Mouse (Mus musculus) adrenal gland, adult (tissue): ENCODE measurements around the gene Csf2ra.
"Not testable (repeated sequence)": the region's sequence is repeated elsewhere in the genome, so short reads cannot be mapped to it uniquely, and the experiment has no call there.

ENCODE experiments used
- DNase-seq, 2 experiments: peaks; one replicate each; pipeline ENCODE4 v3.0.0; 2022 to 2023; ENCODE audit warnings: low spot score in 1 of 2; ENCODE audit not compliant: inconsistent age in 2 of 2

Gene Csf2ra

DNA sequence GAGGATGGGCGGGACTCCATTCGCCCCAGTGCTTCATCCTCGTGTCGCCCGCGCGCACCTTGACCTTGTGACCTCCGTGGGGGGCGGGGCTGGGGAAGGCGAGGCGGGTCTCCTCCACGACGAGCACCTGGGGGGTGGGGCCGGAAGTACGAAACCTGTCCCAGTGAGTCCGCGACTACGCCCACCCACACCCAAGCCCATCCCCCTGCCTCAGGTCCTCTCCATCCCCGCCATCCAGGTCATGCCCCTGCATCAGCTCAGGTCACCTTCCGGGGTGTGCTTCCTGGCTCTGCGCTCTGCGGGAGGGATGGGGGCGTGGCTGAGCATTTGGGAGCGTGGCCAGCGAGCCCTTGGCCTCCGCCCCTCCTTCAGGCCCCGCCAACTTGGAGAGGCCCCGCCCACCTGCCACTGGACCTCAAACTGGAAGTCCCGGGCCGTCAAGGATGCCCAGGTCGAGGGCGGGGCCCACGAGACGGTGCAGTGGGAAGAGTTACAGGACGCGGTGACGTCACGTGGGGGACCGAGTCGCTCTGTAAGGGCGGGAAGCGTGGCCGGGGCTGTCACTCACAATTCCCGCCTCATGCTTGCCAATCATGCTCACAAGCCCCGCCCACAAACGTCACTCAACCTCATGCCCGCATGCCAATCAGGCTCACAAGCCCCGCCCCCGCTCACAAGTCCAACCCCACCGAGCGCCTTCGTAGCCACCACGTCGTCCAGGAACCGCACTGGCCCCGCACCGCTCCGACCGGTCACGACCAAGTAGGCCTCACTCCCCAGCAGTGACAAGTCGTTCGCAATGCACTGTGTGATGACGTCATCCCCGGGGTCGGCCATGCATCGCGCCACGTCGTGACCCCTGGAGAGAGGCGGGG lies 2.5 kb downstream of the Csf2ra start:
- DNase-seq, result peak; percentile 91 to 94

DNA sequence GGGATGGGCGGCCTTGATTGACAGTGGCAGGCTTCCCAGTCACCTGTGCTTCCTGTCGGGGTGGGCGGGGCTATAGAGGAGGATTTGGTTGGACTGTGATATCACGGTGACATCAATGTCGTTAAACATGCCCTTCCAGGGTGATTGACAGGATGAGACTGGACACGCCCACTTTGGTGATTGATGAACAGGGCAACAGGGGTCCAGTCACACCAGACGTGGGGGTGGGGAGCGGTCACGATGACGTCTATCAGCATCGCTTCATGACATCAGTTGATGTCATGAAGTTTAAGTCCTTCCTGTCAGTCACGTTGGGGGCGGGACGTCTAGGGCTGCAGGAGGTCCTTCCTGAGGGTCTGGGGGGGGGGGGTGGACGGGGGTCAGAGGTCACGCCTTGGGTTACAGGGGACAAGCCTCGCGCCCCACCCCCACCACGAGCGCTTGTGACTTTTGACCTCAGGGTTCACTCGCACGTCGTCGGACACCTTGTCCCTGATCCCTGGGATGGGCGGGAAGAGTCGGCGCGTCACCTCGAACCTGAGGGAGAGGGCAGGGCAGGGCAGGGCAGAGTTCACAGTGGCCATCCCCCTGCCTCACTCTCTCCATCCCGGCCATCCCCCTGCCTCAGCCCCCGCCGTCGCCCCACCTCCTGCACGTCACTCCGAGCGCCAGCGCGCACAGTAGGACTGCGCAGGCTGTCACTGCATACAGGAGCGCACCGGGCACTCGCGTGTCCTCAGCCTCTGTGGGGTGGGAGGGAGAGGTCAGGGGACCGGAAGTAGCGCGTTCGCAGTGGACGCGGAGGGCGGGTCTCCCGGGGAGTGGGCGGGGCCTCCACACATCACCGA lies 3.3 kb downstream of the Csf2ra start:
- DNase-seq, result peak; percentile 44 to 47

DNA sequence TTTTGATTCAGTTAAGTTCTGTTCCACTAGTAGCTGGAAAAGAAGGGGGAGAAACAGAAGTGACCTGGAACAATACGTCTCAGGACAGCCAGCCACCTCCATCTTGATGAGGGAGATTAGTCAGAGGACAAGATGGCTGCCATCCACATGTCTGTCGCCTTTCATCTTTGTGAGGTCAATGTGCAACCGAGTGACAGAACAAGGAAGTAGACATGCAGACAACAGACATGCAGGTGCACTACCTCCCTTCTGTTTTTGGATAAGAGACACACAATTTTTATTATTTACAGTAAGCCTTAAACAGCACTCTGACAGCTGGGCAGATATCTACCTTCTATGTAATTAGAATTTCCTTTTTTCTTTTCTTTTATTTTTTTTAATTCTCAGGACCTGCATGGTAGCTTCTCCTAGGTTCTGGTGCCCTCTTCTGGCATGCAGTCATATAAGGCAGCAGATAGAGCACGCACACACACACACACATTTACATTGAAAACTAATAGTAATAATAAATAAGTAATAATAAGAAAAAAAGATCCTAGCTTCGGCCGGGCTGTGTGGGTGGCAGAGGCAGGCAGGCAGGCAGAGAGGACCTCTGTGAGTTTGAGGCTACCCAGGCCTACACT lies 4.4 kb downstream of the Csf2ra start:
- no peak for DNase-seq

DNA sequence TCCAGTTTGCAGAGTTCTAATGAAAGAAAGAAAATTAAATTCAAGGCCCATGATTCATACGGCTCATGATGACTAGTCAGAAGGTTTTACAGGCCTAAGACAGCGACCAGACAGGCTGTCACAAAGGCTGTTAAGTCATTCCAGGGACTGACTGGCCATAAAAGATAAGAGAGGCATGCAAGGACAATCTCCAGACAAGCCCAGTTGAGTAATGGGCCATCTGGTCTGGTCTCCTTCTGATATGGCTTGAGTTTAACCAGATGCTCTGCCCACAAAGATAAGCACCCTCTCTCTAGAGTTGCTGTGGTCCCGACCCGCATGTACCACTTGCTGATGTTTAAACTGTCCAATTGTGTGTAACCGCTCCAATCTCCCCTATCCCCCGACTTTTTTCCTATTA lies 20.7 kb downstream of the Csf2ra start:
- DNase-seq, result peak; percentile 35 to 72

DNA sequence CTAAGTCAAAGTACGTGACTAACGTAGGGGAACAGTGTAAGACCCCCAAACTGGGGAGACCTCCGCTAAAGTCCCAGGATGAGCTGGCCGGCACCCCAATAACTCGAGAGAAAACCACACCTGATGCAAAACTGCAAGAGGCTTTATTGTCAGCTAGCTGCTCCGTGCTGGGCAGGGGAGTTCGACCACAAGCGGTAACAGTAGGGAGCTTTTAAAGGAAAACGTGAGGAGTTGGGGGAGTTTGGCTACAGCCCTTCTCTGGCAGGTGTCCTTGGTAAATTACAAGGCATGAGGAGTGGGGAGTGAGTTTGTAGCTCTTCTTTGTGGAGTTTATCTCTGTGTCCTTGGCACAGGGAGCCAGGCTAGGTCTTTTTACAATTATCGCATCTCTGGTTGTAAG lies 28.4 kb downstream of the Csf2ra start:
- DNase-seq, result peak; percentile 47 to 88

DNA sequence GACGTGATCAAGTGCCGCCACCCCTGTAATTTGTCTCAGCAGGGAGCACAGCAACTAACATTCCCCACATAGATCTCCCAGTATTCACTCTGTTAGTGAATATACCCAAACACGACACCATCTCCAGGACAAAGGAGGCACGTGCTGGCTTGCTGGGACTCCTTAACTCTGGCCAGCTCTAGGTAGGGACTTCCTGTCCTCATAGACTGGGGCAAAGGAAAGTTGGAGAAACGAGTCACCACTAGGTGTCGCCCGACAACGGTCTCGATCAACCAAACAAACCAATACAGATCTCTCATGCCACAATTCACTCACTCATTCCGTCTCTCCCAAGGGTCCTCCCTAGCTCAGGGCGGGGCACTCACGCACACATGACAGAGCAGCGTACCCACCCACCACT lies 28.9 kb downstream of the Csf2ra start:
- peak; percentile 89 to 97 for DNase-seq

DNA sequence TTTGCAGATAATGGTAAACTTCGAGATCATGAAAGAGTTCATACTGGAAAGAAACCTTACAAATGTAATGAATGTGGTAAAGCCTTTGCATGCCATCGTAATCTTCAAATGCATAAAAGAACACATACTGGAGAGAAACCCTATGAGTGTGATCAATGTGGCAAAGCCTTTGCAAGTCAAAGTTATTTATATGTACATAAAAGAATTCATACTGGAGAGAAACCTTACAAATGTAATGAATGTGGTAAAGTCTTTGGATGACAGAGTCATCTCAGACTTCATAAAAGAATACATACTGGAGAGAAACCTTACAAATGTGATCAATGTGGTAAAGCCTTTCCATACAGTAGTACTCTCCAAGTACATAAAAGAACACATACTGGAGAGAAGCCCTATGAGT lies 44.6 kb downstream of the Csf2ra start, which contains the start of gene Gm6020:
Gene Gm6020 (plus strand): TSS at position 301 of the 400 bp plus-strand sequence.
- DNase-seq, result not testable (repeated sequence)

DNA sequence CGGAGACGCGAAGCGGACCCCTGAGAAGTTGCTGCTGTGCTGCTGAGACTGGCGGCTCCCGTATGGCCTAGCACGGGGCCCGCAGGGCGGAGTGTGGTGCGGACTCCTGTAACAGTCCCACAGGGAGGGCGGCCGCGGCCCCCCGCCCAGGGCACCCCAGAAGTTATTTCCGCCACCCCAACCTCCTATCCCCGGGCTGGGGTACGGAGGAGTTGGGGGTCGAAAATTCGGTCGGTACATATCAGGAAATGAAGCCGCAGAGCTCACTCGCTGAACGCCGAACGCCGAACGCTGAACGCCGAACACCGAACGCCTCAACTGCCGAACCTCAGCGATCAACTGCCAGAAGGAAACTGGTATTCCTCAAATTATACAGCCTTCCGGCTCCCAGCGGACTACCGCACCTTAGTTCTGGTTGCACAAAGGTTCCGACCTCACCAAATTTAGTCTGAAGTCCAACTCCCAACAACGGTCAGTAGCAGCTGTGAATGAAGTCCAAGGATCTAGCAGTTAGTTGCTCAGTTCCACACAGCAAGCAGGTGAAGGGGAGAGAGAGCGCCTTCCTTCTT lies 52.4 kb downstream of the Csf2ra start, which contains the start of gene Gm7102:
Gene Gm7102 (minus strand): TSS at position 554 of the 569 bp plus-strand sequence.
- peak in 1 of 2 experiments; percentile 24 for DNase-seq
